ENCODE assay signal across 8 mouse cellular contexts in genomic region chr2:29250263-29251094, GRCm38 (mm10). TPM values are rescaled to one million over a fixed set of nuclear protein-coding genes. Genes with fewer than 3 reads are reported as not detected.
DNase-seq lines count a peak whose midpoint lies in the region; ATAC-seq lines count a peak whose summit lies in the region.

No protein-coding gene starts in this region.

- peak overlapping the region; percentile 31; the same call in 1 of the 2 replicates for H3K9ac ChIP-seq in kidney, embryonic 14.5 days (ENCODE audit: low read depth, low read length)

- peaks cover 22% of the 10 kb centered on the region for H3K4me1 ChIP-seq in kidney, embryonic 14.5 days (ENCODE audit: control insufficient read depth, insufficient read depth, low read length)

- 1% methylated on average over 44 of the region's 44 CpGs for WGBS in kidney, embryonic 14.5 days

- H3K27me3 ChIP-seq in kidney, embryonic 14.5 days (ENCODE audit: control insufficient read depth, insufficient read depth, low read length), result peaks cover 79% of the 10 kb centered on the region

- DNase-seq in kidney, adult 18-20 months, result no peak
- DNase-seq in cerebellum, postnatal 25 days, result peak; percentile 58 to 65
- DNase-seq in heart, postnatal 4 days, result peak; percentile 27
- peak; percentile 13 for DNase-seq in lung, postnatal 14 days
- DNase-seq in frontal cortex, postnatal 25 days (ENCODE audit: low spot score in 2 of 2), result no peak
- DNase-seq in ovary, adult 18-20 months (ENCODE audit: low spot score), result no peak
- DNase-seq in testis, postnatal 14 days (ENCODE audit: low spot score), result no peak

- H3K4me3 ChIP-seq in kidney, embryonic 14.5 days (ENCODE audit: low read length), result peak overlapping the region; percentile 57

- H3K27ac ChIP-seq in kidney, embryonic 14.5 days (ENCODE audit: low read depth, low read length), result no peak overlapping the region

- no peak for ATAC-seq in kidney, embryonic 14.5 days (ENCODE audit: low FRiP score, low TSS enrichment)

- no peaks in the 10 kb centered on the region for H3K36me3 ChIP-seq in kidney, embryonic 14.5 days (ENCODE audit: control insufficient read depth, insufficient read depth, low read length)

- no peaks in the 10 kb centered on the region for H3K9me3 ChIP-seq in kidney, embryonic 14.5 days (ENCODE audit: control insufficient read depth, low read length)

- peak overlapping the region; percentile 99 for H3K4me2 ChIP-seq in kidney, embryonic 14.5 days (replicated peaks; ENCODE audit: low read depth, low read length)

RNA-seq across cellular contexts. Expression of gene Ntng2, which starts 2.3 kb away (rescaled TPM):
- 3.2 and 4.3 TPM in 2 replicates for polyA plus RNA-seq in kidney, embryonic 14.5 days (2014; fragmentation: Nextera tagmentation; extraction: Ambion mirVana)
- total RNA-seq in heart, postnatal 4 days (2021), result 1 to 10 TPM; 1.7 to 1.8 TPM

Comparison
In these comparisons a context has a peak if more than half of its experiments do, and no peak if none do; other contexts are left out.
1. DNase-seq: peak in cerebellum, postnatal 25 days (2 of 2), heart, postnatal 4 days (single experiment) and lung, postnatal 14 days (single experiment); none in kidney, adult 18-20 months (single experiment), frontal cortex, postnatal 25 days (0 of 2), ovary, adult 18-20 months (single experiment) and testis, postnatal 14 days (single experiment).